Mouse (Mus musculus): ENCODE measurements around the gene Asphd2. TPM values are rescaled to one million over a fixed set of nuclear protein-coding genes. Genes with fewer than 3 reads are reported as not detected.
A peak's percentile ranks its signal among the peaks of the same experiment; 100 is the strongest.

The Asphd2 gene
- polyA plus RNA-seq, 1 experiment from 2014 or later: 124 TPM

- Histone ChIP-seq H3K36me3 (replicated peaks) (peaks cover 28% of the 10 kb centered on the region), H3K27me3 (replicated peaks) (no peaks in the 10 kb centered on the region), H3K9ac (no peak overlapping the region), H3K4me3 (no peak overlapping the region), H3K9me3 (no peaks in the 10 kb centered on the region), H3K4me1 (peaks cover 44% of the 10 kb centered on the region), H3K4me2 (no peak overlapping the region), H3K27ac (no peak overlapping the region)
- no peak for ATAC-seq (replicated peaks)
- 80% methylated on average over 2 of the region's 2 CpGs for WGBS
Measured at GRCm38 (mm10) chr5:112385973-112386372, 8.7 kb downstream of the Asphd2 start.

DNA sequence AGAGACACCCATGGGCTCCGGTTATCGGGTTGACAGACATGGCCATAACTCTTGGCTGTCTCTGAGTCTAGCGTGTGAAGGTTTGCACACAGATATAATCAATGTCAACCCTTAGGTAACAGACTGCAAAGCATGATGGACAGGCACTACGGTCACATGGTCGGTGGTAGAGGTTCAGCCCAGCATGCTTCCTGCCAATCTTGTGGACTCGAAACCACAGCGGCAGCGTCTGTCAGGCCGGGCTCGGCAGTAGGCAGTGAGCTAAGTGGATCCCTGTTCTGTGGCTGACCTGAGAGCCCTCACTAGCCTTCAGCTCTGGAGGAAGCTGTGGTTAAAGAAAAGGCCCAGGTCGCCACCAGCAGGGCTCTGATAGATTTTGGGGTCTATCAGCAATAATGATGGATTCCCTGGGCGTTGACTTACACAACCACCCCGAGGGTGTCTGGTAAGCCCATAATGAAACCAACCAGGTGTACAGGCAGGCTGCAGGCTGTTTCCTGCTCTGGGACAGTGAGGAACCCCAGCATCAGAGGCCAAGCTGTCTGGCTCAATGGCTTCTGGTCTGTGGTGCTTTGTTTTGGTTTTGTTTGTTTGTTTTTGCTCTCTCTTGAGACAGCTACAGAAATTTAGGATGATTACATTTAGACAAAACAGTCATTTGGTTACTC is 9.7 kb downstream of the Asphd2 start:
- H3K9ac ChIP-seq: no peak overlapping the region
- H3K36me3 ChIP-seq (replicated peaks): peaks cover 28% of the 10 kb centered on the region
- H3K27ac ChIP-seq: no peak overlapping the region
- 92% methylated on average over 13 of the region's 13 CpGs for WGBS
- ATAC-seq (replicated peaks): no peak
- H3K4me3 ChIP-seq: no peak overlapping the region
- no peaks in the 10 kb centered on the region for H3K27me3 ChIP-seq (replicated peaks)
- no peak overlapping the region for H3K4me2 ChIP-seq
- peaks cover 35% of the 10 kb centered on the region for H3K4me1 ChIP-seq
- no peaks in the 10 kb centered on the region for H3K9me3 ChIP-seq

GRCm38 (mm10) chr5:112382641-112383330 is 11.9 kb downstream of the Asphd2 start:
- H3K9ac ChIP-seq: no peak overlapping the region
- H3K4me2 ChIP-seq: no peak overlapping the region
- H3K9me3 ChIP-seq: no peaks in the 10 kb centered on the region
- peaks cover 19% of the 10 kb centered on the region for H3K4me1 ChIP-seq
- 58% methylated on average over 17 of the region's 17 CpGs for WGBS
- no peak overlapping the region for H3K4me3 ChIP-seq
- no peaks in the 10 kb centered on the region for H3K27me3 ChIP-seq (replicated peaks)
- H3K36me3 ChIP-seq (replicated peaks): peaks cover 34% of the 10 kb centered on the region
- peak overlapping the region; percentile 70 for H3K27ac ChIP-seq
- ATAC-seq (replicated peaks): 0 out of 2 replicates have a peak, but pooled peaks have one; percentile 8

GRCm38 (mm10) chr5:112382042-112382441 is 12.6 kb downstream of the Asphd2 start:
- peaks cover 34% of the 10 kb centered on the region for H3K36me3 ChIP-seq (replicated peaks)
- no peaks in the 10 kb centered on the region for H3K27me3 ChIP-seq (replicated peaks)
- H3K9me3 ChIP-seq: no peaks in the 10 kb centered on the region
- WGBS: 49% methylated on average over 9 of the region's 9 CpGs
- no peak overlapping the region for H3K4me2 ChIP-seq
- H3K27ac ChIP-seq: peak overlapping the region; percentile 70
- H3K4me1 ChIP-seq: peaks cover 19% of the 10 kb centered on the region
- H3K4me3 ChIP-seq: no peak overlapping the region
- ATAC-seq (replicated peaks): 0 out of 2 replicates have a peak, but pooled peaks have one; percentile 41
- H3K9ac ChIP-seq: no peak overlapping the region

DNA sequence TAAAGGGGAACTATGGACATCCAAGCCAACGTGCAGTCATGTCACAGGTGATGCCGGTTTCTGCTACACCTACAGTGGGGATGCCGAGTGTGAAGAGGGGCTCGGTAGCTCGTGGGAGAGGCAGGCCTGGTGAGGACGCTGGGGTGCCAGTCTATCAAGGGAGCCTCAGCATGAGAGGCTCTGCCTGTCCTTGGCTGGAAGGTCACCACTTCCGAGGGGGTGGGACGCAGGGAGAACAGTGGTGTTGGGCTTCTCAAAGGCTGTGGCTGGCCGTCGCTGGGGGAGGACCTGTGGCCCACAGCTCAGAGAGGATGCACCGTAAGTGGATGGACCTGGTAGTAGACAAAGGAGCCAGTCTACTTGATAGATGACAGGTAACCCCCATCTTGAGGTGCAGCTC is 13.5 kb downstream of the Asphd2 start:
- no peaks in the 10 kb centered on the region for H3K9me3 ChIP-seq
- no peak overlapping the region for H3K4me3 ChIP-seq
- no peak overlapping the region for H3K4me2 ChIP-seq
- ATAC-seq (replicated peaks): no peak
- no peaks in the 10 kb centered on the region for H3K27me3 ChIP-seq (replicated peaks)
- H3K27ac ChIP-seq: no peak overlapping the region
- peaks cover 19% of the 10 kb centered on the region for H3K4me1 ChIP-seq
- WGBS: 79% methylated on average over 11 of the region's 11 CpGs
- peaks cover 34% of the 10 kb centered on the region for H3K36me3 ChIP-seq (replicated peaks)
- no peak overlapping the region for H3K9ac ChIP-seq

DNA sequence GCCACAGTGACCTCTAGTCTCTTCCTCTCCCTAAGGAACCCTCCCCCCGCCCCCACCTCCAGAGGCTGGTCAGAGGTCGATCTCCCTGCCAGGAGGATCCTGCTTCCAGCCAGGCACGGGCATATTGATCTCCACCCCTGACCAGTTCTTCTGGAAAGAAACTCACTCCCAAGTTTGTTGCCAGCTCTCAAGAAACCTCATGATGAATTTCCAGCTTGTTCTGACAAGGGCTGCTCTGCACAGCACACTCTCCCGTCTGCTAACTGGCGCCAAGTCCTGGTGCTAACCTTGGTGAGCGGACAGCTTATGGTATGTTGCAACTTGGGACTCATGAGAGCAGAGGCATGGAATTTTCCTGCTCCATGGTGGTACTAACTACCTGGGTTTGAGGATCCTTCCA is 15.9 kb downstream of the Asphd2 start:
- no peak for ATAC-seq (replicated peaks)
- WGBS: 84% methylated on average over 6 of the region's 6 CpGs
- no peak overlapping the region for H3K4me2 ChIP-seq

GRCm38 (mm10) chr5:112377380-112377779 is 17.3 kb downstream of the Asphd2 start:
- H3K9me3 ChIP-seq: no peaks in the 10 kb centered on the region
- H3K27me3 ChIP-seq (replicated peaks): no peaks in the 10 kb centered on the region
- ATAC-seq (replicated peaks): no peak
- H3K9ac ChIP-seq: no peak overlapping the region
- H3K4me2 ChIP-seq: no peak overlapping the region
- 96% methylated on average over 1 of the region's 1 CpGs for WGBS
- peaks cover 17% of the 10 kb centered on the region for H3K4me1 ChIP-seq
- H3K4me3 ChIP-seq: no peak overlapping the region
- peaks cover 23% of the 10 kb centered on the region; the same call in 1 of the 2 replicates for H3K36me3 ChIP-seq (replicated peaks)
- no peak overlapping the region for H3K27ac ChIP-seq

More for the DNA sequence above, 15.9 kb downstream of the Asphd2 start:
- peaks cover 19% of the 10 kb centered on the region for H3K4me1 ChIP-seq
- H3K27ac ChIP-seq: no peak overlapping the region
- H3K9me3 ChIP-seq: no peaks in the 10 kb centered on the region
- no peak overlapping the region for H3K9ac ChIP-seq
- H3K4me3 ChIP-seq: no peak overlapping the region
- H3K27me3 ChIP-seq (replicated peaks): no peaks in the 10 kb centered on the region
- peaks cover 23% of the 10 kb centered on the region; the same call in 1 of the 2 replicates for H3K36me3 ChIP-seq (replicated peaks)

GRCm38 (mm10) chr5:112376111-112376510 is 18.6 kb downstream of the Asphd2 start:
- Histone ChIP-seq H3K27me3 (replicated peaks) (no peaks in the 10 kb centered on the region), H3K27ac (no peak overlapping the region), H3K9ac (no peak overlapping the region), H3K4me2 (no peak overlapping the region), H3K36me3 (replicated peaks) (peaks cover 23% of the 10 kb centered on the region; the same call in 1 of the 2 replicates), H3K4me3 (no peak overlapping the region), H3K9me3 (no peaks in the 10 kb centered on the region), H3K4me1 (peaks cover 23% of the 10 kb centered on the region)
- ATAC-seq (replicated peaks): no peak
- 89% methylated on average over 4 of the region's 4 CpGs for WGBS

DNA sequence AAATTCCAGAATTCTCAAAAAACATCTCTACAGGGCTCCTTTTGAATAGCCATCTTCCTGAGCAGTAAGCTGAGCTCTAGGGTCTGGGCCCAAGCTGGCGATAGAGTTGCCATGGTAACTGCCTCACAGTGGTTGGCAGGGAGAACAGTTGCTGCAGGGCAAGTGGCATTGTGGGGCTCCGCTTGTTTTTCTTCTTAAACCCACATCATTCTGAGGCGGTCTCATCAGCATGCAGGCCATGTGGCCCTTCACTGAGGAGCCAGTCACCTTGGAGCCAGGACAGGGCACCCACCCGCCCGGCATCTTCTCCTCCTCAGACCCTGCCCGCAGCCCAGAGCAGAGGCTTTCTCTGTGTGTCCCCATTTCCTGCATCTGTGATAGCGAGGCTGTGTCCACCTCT is 22.7 kb downstream of the Asphd2 start:
- Histone ChIP-seq H3K4me2 (peak overlapping the region; percentile 35), H3K27me3 (replicated peaks) (no peaks in the 10 kb centered on the region), H3K9me3 (no peaks in the 10 kb centered on the region), H3K4me3 (no peak overlapping the region), H3K27ac (peak overlapping the region; percentile 97), H3K36me3 (replicated peaks) (peaks cover 13% of the 10 kb centered on the region; the same call in 1 of the 2 replicates), H3K4me1 (peaks cover 40% of the 10 kb centered on the region), H3K9ac (peak overlapping the region; percentile 39)
- peak; percentile 90 for ATAC-seq (replicated peaks)
- WGBS: 11% methylated on average over 7 of the region's 7 CpGs

DNA sequence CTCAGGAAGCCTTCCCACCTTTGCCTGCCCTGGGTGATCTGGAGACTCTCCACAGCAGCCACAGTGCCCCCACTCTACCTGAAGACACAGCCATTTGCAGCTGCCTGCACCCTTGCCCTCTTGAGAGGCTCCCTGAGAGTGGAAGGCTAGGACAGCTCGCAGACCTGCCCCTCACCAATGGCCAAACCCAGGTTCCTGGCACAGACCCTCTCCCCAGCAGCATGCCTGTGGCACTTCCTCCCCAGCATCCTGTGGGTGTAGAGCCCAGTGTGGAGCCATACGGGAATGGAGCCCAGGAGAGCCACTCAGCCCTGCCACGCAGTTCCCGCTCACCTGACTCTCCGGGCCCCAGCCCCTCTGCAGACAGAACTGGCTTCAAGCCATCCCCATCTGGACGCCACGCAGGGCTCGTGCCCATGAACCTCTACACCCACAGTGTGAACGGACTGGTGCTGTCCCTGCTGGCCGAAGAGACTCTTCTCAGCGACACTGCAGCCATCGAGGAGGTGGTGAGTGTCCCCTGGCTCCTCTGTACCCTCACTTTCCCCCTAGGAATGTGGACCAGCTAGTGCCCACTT is 24.3 kb downstream of the Asphd2 start:
- no peak for ATAC-seq (replicated peaks)
- Histone ChIP-seq H3K9ac (no peak overlapping the region), H3K9me3 (no peaks in the 10 kb centered on the region), H3K4me2 (no peak overlapping the region), H3K4me1 (peaks cover 40% of the 10 kb centered on the region), H3K36me3 (replicated peaks) (peaks cover 3% of the 10 kb centered on the region; the same call in 1 of the 2 replicates), H3K27ac (peak overlapping the region; percentile 97), H3K4me3 (no peak overlapping the region), H3K27me3 (replicated peaks) (no peaks in the 10 kb centered on the region)
- WGBS: 87% methylated on average over 12 of the region's 12 CpGs

DNA sequence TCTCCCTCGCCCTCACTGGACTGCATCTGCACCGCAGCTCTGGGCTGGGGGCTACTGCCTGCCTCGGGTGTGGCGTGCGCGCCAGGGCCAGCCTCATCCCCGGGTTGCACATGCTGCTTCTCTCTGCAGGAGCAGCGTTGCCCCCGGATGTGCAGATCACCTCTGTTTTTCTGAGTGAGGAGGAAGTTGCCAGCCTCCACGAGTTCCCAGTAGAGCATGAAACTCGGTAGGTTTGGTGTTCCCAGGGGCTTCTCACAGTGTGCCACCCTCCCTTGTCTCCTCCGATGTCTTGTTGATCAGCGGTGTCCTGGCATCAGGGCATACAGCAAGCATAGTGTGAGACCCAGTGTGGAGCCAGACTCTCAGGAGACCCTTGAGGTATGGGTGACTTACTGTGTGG is 25.3 kb downstream of the Asphd2 start:
- ATAC-seq (replicated peaks): no peak
- H3K4me1 ChIP-seq: peaks cover 40% of the 10 kb centered on the region
- no peak overlapping the region for H3K4me2 ChIP-seq
- peaks cover 6% of the 10 kb centered on the region; the same call in 1 of the 2 replicates for H3K36me3 ChIP-seq (replicated peaks)
- H3K27me3 ChIP-seq (replicated peaks): no peaks in the 10 kb centered on the region
- H3K27ac ChIP-seq: 0 out of 2 replicates have a peak overlapping the region, but pooled peaks have one; percentile 97
- WGBS: 79% methylated on average over 13 of the region's 13 CpGs
- no peaks in the 10 kb centered on the region for H3K9me3 ChIP-seq
- H3K9ac ChIP-seq: no peak overlapping the region
- H3K4me3 ChIP-seq: no peak overlapping the region

DNA sequence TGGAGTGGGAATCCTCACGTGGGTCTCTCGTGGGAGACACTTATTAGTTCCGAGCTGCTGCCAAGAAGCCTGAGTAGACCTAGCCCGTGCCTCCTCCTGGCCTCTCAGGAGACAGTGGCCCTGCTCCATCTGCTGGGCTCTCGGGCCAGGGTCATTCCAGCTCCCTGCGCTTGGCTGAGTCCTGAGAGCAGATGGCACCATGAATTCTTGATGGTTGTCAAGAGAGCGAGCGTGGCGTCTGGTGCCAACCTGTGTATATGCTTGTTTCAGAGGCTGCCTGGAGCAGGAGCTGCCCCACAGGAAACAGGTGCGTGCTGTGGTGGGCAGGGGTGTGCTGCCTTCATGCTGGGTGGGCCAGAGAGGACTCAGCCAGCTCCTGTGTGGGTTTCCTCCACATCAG is 26.0 kb downstream of the Asphd2 start:
- 68% methylated on average over 10 of the region's 10 CpGs for WGBS
- no peaks in the 10 kb centered on the region for H3K27me3 ChIP-seq (replicated peaks)
- peaks cover 40% of the 10 kb centered on the region for H3K4me1 ChIP-seq
- no peak for ATAC-seq (replicated peaks)
- H3K27ac ChIP-seq: no peak overlapping the region
- peaks cover 10% of the 10 kb centered on the region; the same call in 1 of the 2 replicates for H3K36me3 ChIP-seq (replicated peaks)
- H3K9me3 ChIP-seq: no peaks in the 10 kb centered on the region
- no peak overlapping the region for H3K9ac ChIP-seq
- H3K4me2 ChIP-seq: no peak overlapping the region
- no peak overlapping the region for H3K4me3 ChIP-seq

All from midbrain, embryonic 15.5 days (tissue).